Mouse (Mus musculus) urinary bladder, adult 2 months (tissue): Measurements from ENCODE around the gene Olfr480. TPM values are rescaled to one million over a fixed set of nuclear protein-coding genes. Genes with fewer than 3 reads are reported as not detected.

Experiments
- DNase-seq: peaks from one replicate; pipeline ENCODE4 v3.0.0; 2022; ENCODE audit warnings: low spot score
- polyA plus RNA-seq: library from polyadenylated mRNA; depleted of rRNA; stranded (reverse); fragments of >200 nt; gene quantifications from 2 replicates; pipeline ENCODE4 v1.2.3, GENCODE M21; 2012; rRNA removed

The Olfr480 gene
- polyA plus RNA-seq = not detected in 2 replicates

GRCm38 (mm10) chr7:108067246-108067645 lies at the start of gene Olfr480:
Olfr480 (minus strand) TSS chr7:108067346.
- no peak for DNase-seq

GRCm38 (mm10) chr7:108100549-108100948 lies 33.4 kb upstream of the Olfr480 start, which contains the start of gene Olfr483:
Olfr483 (plus strand) TSS chr7:108100849.
- DNase-seq = no peak

GRCm38 (mm10) chr7:108097486-108097885 lies 30.3 kb upstream of the Olfr480 start, which contains the start of gene Olfr482:
Olfr482 (minus strand) TSS chr7:108097586.
- no peak for DNase-seq

DNA sequence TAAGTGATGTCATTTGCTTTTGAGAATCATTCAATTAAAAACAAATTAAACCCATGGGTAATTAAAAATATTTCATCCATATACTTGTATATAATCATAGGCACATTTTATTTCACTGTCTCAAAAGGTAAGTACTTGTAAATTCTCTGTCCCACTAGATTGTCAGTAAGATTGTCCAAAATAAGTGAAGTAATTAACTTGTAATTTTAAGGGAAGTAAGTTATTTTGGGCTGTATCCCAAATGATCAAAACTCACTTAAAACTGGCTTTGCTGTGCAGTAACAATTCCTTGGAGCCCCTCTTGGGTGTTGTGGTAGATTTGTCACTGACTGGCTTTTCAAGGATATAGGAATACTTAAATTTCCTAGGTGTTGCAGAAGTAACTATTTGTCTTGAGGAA lies 12.4 kb upstream of the Olfr480 start, which contains the start of gene Olfr481:
Olfr481 (plus strand) TSS at position 301 of the 400 bp plus-strand sequence.
- DNase-seq = no peak

GRCm38 (mm10) chr7:108050393-108050792 lies 16.8 kb downstream of the Olfr480 start, which contains the start of gene Olfr479:
Olfr479 (plus strand) TSS chr7:108050693.
- no peak for DNase-seq

DNA sequence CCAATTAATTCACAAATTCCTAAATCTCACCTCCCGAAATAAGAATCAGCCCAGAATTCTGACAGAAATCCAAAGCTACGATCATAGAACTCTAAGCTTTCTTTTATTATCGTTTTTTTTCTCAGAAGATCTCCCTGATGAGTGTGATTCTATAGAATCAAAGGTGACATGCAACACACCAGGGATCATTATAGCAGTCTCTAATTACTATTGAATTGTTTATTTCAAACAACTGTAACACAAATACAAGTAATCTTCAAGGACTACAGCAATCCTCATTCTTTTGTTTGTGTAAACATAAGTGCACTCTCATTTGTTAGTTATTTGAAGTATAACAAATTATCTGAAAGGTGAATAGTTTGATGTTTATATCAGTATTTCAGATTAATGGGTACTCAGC lies 33.3 kb downstream of the Olfr480 start, which contains the start of gene Olfr478:
Olfr478 (minus strand) TSS at position 101 of the 400 bp plus-strand sequence.
- DNase-seq = no peak

Other genes starting within 250 kb of the Olfr480 start
- gene Olfr469, start 241.8 kb downstream of the Olfr480 start, polyA plus RNA-seq = not detected in 2 replicates
- not detected in 2 replicates for gene Olfr470, start 219.9 kb downstream of the Olfr480 start, polyA plus RNA-seq
- not detected in 2 replicates for gene Olfr472, start 169.4 kb downstream of the Olfr480 start, polyA plus RNA-seq
- not detected in 2 replicates for gene Olfr473, start 136.9 kb downstream of the Olfr480 start, polyA plus RNA-seq
- not detected in 2 replicates for gene Olfr474, start 112.7 kb downstream of the Olfr480 start, polyA plus RNA-seq
- not detected in 2 replicates for gene Olfr476, start 102.5 kb downstream of the Olfr480 start, polyA plus RNA-seq
- not detected in 2 replicates for gene Olfr477, start 80.7 kb downstream of the Olfr480 start, polyA plus RNA-seq
- gene Olfr478, start 33.4 kb downstream of the Olfr480 start, polyA plus RNA-seq = not detected in 2 replicates
- not detected in 2 replicates for gene Olfr479, start 16.7 kb downstream of the Olfr480 start, polyA plus RNA-seq
- not detected in 2 replicates for gene Olfr481, start 12.5 kb upstream of the Olfr480 start, polyA plus RNA-seq
- 0.06 and 0.07 TPM in 2 replicates for gene Olfr482, start 30.2 kb upstream of the Olfr480 start, polyA plus RNA-seq
- gene Olfr483, start 33.5 kb upstream of the Olfr480 start, polyA plus RNA-seq = not detected in 2 replicates
- gene Olfr484, start 60.1 kb upstream of the Olfr480 start, polyA plus RNA-seq = not detected in 2 replicates
- gene Olfr485, start 92.5 kb upstream of the Olfr480 start, polyA plus RNA-seq = not detected in 2 replicates
- not detected in 2 replicates for gene Olfr486, start 105.4 kb upstream of the Olfr480 start, polyA plus RNA-seq
- not detected in 2 replicates for gene Olfr487, start 147.3 kb upstream of the Olfr480 start, polyA plus RNA-seq
- not detected in 2 replicates for gene Olfr488, start 191.0 kb upstream of the Olfr480 start, polyA plus RNA-seq
- gene Olfr490, start 221.6 kb upstream of the Olfr480 start, polyA plus RNA-seq = not detected in 2 replicates
- not detected in 2 replicates for gene Olfr491, start 246.1 kb upstream of the Olfr480 start, polyA plus RNA-seq